Mouse (Mus musculus) thymus, postnatal 14 days (tissue): ENCODE measurements around the gene Jade1.

Experiments used
- DNase-seq: peaks from one replicate; pipeline ENCODE4 v3.0.0; 2021

Jade1 gene

GRCm38 (mm10) chr3:41552777-41553548 lies 2.6 kb upstream of the Jade1 start:
- DNase-seq: no peak

- DNase-seq: no peak
Observed at GRCm38 (mm10) chr3:41553681-41554080, 1.9 kb upstream of the Jade1 start.

- no peak for DNase-seq
Observed at GRCm38 (mm10) chr3:41554480-41555475, 753 bp upstream of the Jade1 start.

GRCm38 (mm10) chr3:41556451-41557266 lies 1.1 kb downstream of the Jade1 start:
- no peak for DNase-seq

GRCm38 (mm10) chr3:41557267-41557995 lies 1.9 kb downstream of the Jade1 start:
- DNase-seq: no peak

GRCm38 (mm10) chr3:41560489-41560888 lies 5.0 kb downstream of the Jade1 start:
- no peak for DNase-seq

- no peak for DNase-seq
Observed at GRCm38 (mm10) chr3:41561787-41562186, 6.3 kb downstream of the Jade1 start.

- peak; percentile 87 for DNase-seq
Observed at GRCm38 (mm10) chr3:41563211-41563931, 7.8 kb downstream of the Jade1 start.

- DNase-seq: peak; percentile 25
Observed at GRCm38 (mm10) chr3:41563997-41564396, 8.5 kb downstream of the Jade1 start.

- DNase-seq: peak; percentile 92
Observed at GRCm38 (mm10) chr3:41564471-41565213, 9.1 kb downstream of the Jade1 start.

GRCm38 (mm10) chr3:41565410-41565823 lies 9.9 kb downstream of the Jade1 start:
- DNase-seq: peak; percentile 77

GRCm38 (mm10) chr3:41565955-41566354 lies 10.4 kb downstream of the Jade1 start:
- peak; percentile 92 for DNase-seq

GRCm38 (mm10) chr3:41569943-41570342 lies 14.4 kb downstream of the Jade1 start:
- no peak for DNase-seq

GRCm38 (mm10) chr3:41572131-41572530 lies 16.6 kb downstream of the Jade1 start:
- DNase-seq: no peak

GRCm38 (mm10) chr3:41572968-41573367 lies 17.4 kb downstream of the Jade1 start:
- no peak for DNase-seq

GRCm38 (mm10) chr3:41574208-41574607 lies 18.7 kb downstream of the Jade1 start:
- no peak for DNase-seq

GRCm38 (mm10) chr3:41574720-41575435 lies 19.3 kb downstream of the Jade1 start:
- DNase-seq: no peak

- DNase-seq: no peak
Observed at GRCm38 (mm10) chr3:41575971-41576370, 20.4 kb downstream of the Jade1 start.

- no peak for DNase-seq
Observed at GRCm38 (mm10) chr3:41577240-41577639, 21.7 kb downstream of the Jade1 start.

- no peak for DNase-seq
Observed at GRCm38 (mm10) chr3:41579873-41580272, 24.3 kb downstream of the Jade1 start.
